Mouse (Mus musculus) activated CD4-positive, CD25-positive, alpha-beta regulatory T cell (primary cell): ENCODE measurements around the gene Abcc2. TPM values are rescaled to one million over a fixed set of nuclear protein-coding genes. Genes with fewer than 3 reads are reported as not detected.

Source experiments
- polyA plus RNA-seq, 2 experiments: library from polyadenylated mRNA; unstranded; fragments of 100-300 nt; shearing (Covaris generic); gene quantifications; one replicate each; pipeline ENCODE4 v1.2.1; 2017

Abcc2 gene
- under 1 TPM; 0.06 to 0.53 TPM for polyA plus RNA-seq

GRCm38 (mm10) chr19:43781980-43782379 is at the start of gene Abcc2:
Gene Abcc2, plus strand, starts transcription at chr19:43782192.

GRCm38 (mm10) chr19:43752489-43753225 is 29.3 kb upstream of the Abcc2 start, which contains the start of the genes Cutc and Cox15:
Gene Cutc, plus strand, starts transcription at chr19:43752996.
Gene Cox15, minus strand, starts transcription at chr19:43753000.

Other genes with a start within 250 kb of the Abcc2 start
- gene Nkx2-3, start 169.9 kb upstream of the Abcc2 start, polyA plus RNA-seq, result not detected
- gene Slc25a28, start 107.3 kb upstream of the Abcc2 start, polyA plus RNA-seq, result 10 to 100 TPM; 24.6 to 34.9 TPM
- gene Entpd7, start 92.5 kb upstream of the Abcc2 start, polyA plus RNA-seq, result 1 to 10 TPM; 1.3 to 4.8 TPM
- gene Cutc, start 29.2 kb upstream of the Abcc2 start, polyA plus RNA-seq, result 10 to 100 TPM; 11.1 to 14.6 TPM
- 10 to 100 TPM; 22.0 to 23.5 TPM for gene Cox15, start 29.2 kb upstream of the Abcc2 start, polyA plus RNA-seq
- 1 to 10 TPM; 4.0 to 5.5 TPM for gene Dnmbp, start 158.0 kb downstream of the Abcc2 start, polyA plus RNA-seq
- not detected for gene Cpn1, start 204.4 kb downstream of the Abcc2 start, polyA plus RNA-seq
- gene Cyp2c23, start 247.0 kb downstream of the Abcc2 start, polyA plus RNA-seq, result under 1 TPM in 1 of 2 experiments, not detected in 1; 0.21 TPM